Mouse (Mus musculus): ENCODE data around the gene Itpka.

DNA sequence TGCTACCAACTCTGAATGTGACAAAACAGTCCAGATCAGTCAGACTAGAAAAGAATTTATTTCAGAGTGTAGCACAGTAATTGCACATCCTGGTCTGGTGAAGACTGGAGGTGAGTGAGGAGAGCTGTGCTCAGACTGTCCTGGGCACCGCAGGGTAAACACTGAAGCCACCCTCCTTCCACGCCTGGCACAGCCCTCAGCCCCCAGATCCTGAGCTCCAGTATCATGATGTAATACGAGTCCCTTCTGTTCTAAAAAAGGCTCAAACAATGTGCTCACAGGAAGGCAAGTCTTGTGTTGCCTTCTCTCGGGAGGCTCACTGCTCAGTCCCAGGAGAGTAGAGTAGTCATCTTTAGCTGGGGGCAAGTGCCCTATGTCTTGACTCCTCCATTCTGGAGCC lies 21.8 kb downstream of the Itpka start:
- TF ChIP-seq CTCF (conservative IDR thresholded peaks at IDR 0.05; ENCODE audit: insufficient read depth, insufficient read length, low read depth, low read length) (no peak), POLR2A (IDR thresholded peaks at IDR 0.05; ENCODE audit: low read depth, low read length) (no peak)
